Mouse (Mus musculus): ENCODE results near the gene Sgsm2. TPM values are rescaled to one million over a fixed set of nuclear protein-coding genes. Genes with fewer than 3 reads are reported as not detected.

Sgsm2 gene
- polyA plus RNA-seq, 1 experiment from 2014 or later = 5.2 TPM

DNA sequence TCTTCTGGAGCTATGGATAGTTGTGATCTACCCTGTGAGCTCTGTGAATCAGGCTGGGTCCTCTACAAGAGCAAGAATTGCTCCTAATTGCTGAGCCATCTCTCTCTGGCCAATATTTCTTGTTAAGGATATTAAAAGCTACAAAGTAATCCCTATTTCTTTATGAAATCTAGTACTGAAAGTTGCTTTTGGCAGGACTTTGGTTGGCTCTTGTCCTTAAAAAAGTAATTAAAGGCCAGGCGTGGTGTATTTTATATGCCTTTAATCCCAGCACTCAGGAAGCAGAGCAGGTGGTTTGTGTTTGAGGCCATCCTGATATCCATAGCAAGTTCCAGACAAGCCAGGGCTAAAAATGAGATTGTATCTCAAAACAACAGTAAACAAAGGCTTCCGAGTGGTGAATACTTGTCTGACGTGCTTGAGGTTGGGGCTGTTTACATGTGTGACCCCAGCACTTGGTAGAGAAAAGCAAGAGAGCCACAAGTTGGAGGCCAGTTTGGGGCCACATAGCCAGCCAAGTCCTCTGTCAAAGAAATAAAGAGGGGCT lies 92.7 kb downstream of the Sgsm2 start:
- Histone ChIP-seq H3K4me1 (replicated peaks) (no peaks in the 10 kb centered on the region), H3K9ac (replicated peaks) (no peak overlapping the region), H3K4me2 (no peak overlapping the region), H3K9me3 (no peaks in the 10 kb centered on the region), H3K4me3 (replicated peaks) (no peak overlapping the region), H3K27me3 (no peaks in the 10 kb centered on the region), H3K36me3 (peaks cover 86% of the 10 kb centered on the region), H3K27ac (no peak overlapping the region)
- 77% methylated on average over 3 of the region's 3 CpGs for whole genome bisulfite sequencing
- no peak for ATAC-seq (ENCODE audit: insufficient number of reproducible peaks, insufficient read depth, low FRiP score, low TSS enrichment, low read depth)

DNA sequence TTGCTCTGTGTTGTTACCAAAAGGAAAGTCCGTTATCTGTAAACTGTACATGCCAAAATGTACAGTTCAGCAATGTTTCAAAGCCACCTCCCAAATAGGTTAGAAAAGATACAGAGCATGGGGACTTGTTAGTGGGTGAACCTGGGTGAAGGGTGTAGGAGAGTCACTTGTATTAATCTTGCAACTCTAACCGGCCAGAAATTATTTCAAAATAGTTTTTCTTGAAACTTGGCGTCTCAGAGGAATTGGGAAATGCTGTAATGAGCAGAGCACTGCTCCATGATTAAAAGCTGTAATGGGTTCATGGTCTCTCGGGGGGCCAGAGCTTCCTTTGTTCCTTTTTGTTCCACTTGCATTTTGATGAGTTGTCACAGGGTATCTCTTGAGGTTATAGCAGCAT lies 96.2 kb downstream of the Sgsm2 start:
- Histone ChIP-seq H3K27ac (no peak overlapping the region), H3K4me3 (replicated peaks) (no peak overlapping the region), H3K4me1 (replicated peaks) (no peaks in the 10 kb centered on the region), H3K4me2 (no peak overlapping the region), H3K9me3 (no peaks in the 10 kb centered on the region), H3K9ac (replicated peaks) (no peak overlapping the region), H3K36me3 (peaks cover 86% of the 10 kb centered on the region), H3K27me3 (no peaks in the 10 kb centered on the region)
- WGBS = 85% methylated on average over 4 of the region's 4 CpGs
- no peak for ATAC-seq (ENCODE audit: insufficient number of reproducible peaks, insufficient read depth, low FRiP score, low TSS enrichment, low read depth)

Small RNA genes lying within 50 kb of the gene (microRNA-seq; reads per million reads assigned to microRNA genes)
- not detected for gene Mir6926

Other genes with a start within 250 kb of the Sgsm2 start
- gene Cluh, start 247.6 kb downstream of the Sgsm2 start, polyA plus RNA-seq (2016; fragmentation: Nextera tagmentation; extraction: Ambion mirVana) = 22.5 and 25.7 TPM in 2 replicates
- 57.1 and 60.1 TPM in 2 replicates for gene Pafah1b1, start 172.4 kb downstream of the Sgsm2 start, polyA plus RNA-seq (2016; fragmentation: Nextera tagmentation; extraction: Ambion mirVana)
- gene Mettl16, start 126.2 kb downstream of the Sgsm2 start, polyA plus RNA-seq (2016; fragmentation: Nextera tagmentation; extraction: Ambion mirVana) = 60.6 and 61.6 TPM in 2 replicates
- 4.4 and 5.7 TPM in 2 replicates for gene Mnt, start 66.1 kb downstream of the Sgsm2 start, polyA plus RNA-seq (2016; fragmentation: Nextera tagmentation; extraction: Ambion mirVana)
- gene Tsr1, start 1.0 kb upstream of the Sgsm2 start, polyA plus RNA-seq (2016; fragmentation: Nextera tagmentation; extraction: Ambion mirVana) = 45.2 and 46.5 TPM in 2 replicates
- gene Smg6, start 28.8 kb upstream of the Sgsm2 start, polyA plus RNA-seq (2016; fragmentation: Nextera tagmentation; extraction: Ambion mirVana) = 22.4 and 22.7 TPM in 2 replicates
- 23.7 and 24.5 TPM in 2 replicates for gene Srr, start 28.9 kb upstream of the Sgsm2 start, polyA plus RNA-seq (2016; fragmentation: Nextera tagmentation; extraction: Ambion mirVana)